Mouse (Mus musculus): ENCODE data around the gene Spata31d1a.

Gene Spata31d1a

DNA sequence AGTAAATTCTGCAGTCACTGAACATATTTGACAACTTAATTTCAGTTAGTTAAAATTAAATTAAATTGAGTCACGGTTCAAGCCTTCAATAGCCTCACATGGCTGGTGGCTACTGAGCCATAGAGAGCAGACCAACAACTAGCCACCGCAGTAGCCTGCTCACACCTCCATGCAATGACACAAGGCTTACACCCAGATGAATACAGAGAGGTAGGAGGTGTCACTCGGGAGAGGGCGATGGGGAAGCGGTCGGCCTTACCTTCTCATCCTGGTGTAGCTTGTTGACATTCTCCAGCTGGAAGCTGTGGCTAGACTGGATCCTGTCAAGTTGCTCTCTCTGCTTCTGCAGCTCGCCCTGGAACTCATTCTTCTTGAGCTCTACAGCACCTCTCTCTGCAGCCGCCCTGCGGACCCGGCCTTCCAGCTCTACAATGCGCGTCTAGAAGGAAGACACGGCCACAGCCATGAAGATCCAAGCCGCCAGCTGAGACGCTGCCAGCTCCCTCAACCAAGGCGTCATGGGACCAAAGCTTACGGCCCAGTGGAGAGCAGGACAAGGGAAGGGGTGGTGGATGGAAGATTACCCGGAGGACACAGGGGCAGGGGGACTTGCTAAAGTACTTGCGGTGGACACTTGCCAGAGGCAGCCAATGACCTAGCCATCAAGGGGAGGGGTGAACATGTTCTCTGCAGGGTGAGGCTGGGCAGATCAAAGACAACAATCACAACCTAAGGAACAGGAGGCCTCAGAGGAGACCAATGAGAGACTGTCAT is 46.0 kb downstream of the Spata31d1a start:
- DNase-seq = peak; percentile 59 to 67

DNA sequence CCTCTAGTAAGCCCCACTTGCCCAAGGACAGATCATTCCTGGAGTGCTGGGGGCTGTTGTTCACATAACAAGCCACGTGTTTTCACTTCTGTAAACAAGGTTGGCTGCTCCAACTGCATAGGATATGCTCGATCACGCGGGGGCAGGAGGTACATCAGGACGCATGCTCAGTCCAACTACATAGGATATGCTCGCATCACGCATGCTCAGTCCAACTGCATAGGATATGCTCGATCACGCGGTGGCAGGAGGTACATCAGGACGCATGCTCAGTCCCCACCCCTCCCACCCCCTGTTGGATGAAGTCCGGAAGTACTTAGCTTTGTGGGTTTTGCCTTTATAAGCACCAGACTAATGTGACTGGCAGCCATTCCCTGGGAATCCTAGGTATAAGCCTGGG is 48.2 kb downstream of the Spata31d1a start:
- no peak for DNase-seq

DNA sequence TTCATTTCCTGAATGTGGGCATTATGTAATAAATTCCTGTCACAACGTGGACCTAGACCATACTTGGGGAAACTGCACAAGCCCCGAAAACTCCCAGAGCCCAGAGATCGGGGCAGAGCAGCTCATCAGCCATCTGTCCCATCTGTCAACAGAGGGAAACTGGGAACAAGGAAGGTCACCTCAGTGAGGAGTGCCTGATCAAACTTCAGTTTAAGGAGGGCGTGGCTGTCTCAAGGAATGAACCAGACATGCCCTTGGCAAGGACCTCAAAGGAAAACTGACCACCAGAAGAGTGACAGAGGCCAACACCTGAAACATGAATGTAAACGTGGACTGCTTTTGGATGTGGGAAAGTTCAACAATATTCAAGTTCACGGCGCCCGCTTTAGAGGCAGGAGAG is 48.7 kb downstream of the Spata31d1a start:
- DNase-seq = no peak

- no peak for DNase-seq
Observed at GRCm38 (mm10) chr13:59660371-59660770, 49.8 kb downstream of the Spata31d1a start.

DNA sequence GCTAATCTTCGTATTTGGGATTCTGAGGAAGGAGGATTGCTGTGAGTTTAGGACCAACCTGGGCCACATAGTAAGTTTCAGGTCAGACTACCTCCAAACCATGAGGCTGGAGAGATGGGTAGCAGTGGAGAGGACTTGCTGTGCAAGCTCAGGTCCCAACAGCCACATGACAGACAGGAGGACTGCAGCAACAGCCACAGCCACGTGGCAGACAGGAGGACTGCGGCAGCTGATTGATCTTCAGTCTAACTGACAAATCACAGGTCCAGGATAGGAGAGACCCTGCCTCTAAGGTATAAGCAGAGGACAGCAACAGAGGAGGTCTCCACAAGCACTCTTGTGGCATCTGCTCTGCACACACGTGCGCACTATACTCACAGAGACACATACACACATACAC is 52.3 kb downstream of the Spata31d1a start:
- DNase-seq = no peak

DNA sequence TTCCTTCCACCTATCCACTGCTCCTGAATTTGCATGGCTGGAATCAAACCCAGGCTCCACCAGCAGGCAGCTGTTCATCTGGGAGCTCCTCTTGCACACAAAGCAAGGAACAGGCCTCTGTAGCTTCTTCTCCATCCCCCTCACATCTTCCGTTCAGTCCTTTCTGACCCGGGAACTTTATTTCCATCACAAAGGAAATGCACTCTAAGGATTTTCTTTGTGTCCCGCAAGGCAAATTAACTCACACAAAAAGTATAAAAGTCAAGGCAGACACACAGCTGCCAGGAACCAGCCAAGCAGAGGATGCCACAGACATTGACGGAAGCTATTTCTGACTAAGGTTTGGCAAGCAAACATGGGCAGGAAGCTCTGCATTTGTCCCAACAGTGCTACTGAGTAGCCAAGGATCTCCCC is 53.1 kb downstream of the Spata31d1a start:
- peak; percentile 37 to 66 for DNase-seq

GRCm38 (mm10) chr13:59656316-59656832 is 53.8 kb downstream of the Spata31d1a start:
- peak in 1 of 2 experiments; percentile 19 for DNase-seq

DNA sequence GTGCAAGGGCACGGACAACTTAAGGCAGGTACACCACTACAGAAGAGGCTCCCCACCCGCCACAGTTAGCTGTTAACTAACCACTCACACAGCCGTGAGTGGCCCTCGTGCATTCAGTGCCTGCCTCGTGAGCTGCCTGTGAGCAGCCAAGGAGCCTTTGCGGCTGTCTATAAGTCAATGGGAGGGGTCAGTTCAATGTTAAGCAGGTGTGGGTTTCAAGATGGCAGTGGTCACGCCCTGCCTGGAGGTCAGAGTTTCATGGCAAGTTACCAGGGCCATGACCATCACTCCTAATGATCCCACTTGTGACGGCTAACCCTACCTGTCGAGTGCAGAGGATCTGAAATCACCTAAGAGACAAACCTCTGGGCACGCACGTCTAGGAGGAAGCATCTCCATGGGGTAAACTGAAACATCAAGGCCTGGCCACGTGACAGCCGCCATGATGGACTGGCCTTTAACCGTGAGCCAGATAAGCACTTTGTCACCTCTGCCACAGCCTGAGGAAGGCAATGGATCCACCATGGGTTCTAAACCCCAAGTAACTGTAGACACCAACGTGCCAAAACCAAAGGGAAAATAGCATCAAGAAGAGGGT is 54.3 kb downstream of the Spata31d1a start:
- DNase-seq = no peak

DNA sequence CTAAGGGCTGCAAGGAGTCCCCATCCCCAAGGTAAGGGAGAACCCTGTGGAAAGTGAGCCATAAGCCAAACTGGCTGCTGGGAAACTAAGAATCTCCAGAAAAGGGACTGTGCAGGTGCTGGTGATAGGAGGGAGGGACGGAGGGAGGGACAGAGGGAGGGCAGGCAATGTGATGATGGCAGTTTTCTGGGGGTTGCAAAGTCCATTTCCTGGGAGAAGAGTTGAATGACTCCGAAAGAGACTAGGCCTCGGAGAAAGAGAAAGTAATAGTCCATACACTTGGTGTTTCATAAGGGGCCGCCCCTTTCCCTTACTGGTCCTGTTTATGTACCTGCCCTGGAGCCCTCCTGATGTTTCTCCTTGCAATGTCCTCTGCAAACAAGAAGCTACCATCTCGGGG is 55.7 kb downstream of the Spata31d1a start:
- no peak for DNase-seq

DNA sequence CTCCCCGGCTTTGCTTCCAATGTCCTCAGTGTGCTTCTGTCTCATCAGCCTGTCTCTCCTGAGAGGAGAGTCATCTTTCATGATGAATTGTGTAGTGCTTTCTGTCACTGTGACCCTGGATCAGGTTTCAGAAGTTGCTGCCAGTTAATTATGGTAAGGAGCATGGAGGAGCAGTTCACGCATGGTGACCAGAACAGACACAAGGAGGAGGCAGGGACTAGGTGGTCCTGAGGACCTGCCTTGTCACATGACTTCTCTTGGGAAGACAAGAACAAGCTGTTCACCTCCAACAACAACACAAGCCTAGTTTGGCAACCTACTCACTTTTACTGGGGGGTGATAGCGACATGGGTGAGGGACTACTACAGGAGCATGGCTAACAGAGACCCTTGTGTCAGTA is 57.0 kb downstream of the Spata31d1a start:
- DNase-seq = no peak

GRCm38 (mm10) chr13:59652651-59653050 is 57.5 kb downstream of the Spata31d1a start:
- DNase-seq = no peak

Measured in kidney, postnatal 36 days (tissue).